Mouse (Mus musculus) T-helper 17 cell (primary cell): ENCODE measurements around the gene Lrrc38.

Experiments
- in situ Hi-C, 2 experiments: fragments of 300-600 bp; cut with MboI, MseI; formaldehyde crosslinking; loops; 1 replicate in 1 of 2; 2 replicates in 1 of 2; pipeline ENCODE4 v1.15.1; 2025; ENCODE audit warnings: high pct_unique_total_duplicates in 2 of 2

Lrrc38 gene

DNA sequence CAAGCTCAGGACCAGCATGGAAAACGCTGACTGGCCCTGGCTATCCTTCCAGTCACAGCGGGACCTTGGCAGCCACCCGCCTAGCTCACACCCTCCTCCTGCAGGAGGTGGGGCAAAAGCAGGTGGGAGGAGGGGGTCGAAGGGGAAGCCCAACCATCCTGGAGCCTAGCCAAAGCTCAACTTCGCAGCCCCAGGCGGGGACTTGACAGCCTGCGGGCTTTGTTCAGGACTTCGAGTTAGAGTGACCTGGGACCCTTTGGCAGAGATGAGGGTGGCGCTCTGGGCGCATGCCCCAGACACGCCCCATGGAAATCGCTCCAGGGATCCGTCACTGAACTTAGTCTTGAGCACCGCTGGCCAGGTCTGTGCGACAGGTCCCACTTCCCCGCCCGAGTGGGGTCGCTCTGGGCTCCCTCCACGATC is at the start of gene Lrrc38:
Gene Lrrc38 (plus strand): TSS at position 274 of the 423 bp plus-strand sequence.
- in situ Hi-C loops = loop anchor here in 1 of 2 experiments (25.0 kb wide), 1 partner anchor 963 kb away; no protein-coding TSS in a partner anchor

DNA sequence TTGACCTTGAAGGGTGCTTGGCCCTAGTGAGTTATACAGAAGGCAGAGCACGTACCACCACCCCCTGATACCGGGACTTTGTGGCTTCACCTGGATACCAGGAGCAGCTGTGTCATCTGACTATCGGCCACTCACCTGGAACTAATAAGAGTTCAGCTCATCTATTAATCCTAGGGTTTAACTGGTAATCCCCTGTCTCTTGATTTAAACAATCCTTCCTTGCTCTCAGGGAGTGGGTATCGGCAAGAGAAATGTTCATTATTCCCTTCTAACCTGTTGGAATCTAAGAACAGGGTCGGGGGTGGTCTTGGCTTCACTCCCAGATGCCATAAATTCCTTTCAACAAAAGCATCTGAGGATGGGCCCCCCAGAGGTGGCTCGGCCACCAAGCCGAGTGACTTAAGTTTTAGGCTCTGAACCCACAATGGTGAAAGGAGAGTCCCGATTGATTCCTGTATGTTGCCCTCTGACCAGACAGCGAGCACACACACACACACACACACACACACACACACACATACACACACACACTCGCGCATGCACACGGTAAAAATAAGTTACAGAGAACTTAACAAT is 49.4 kb upstream of the Lrrc38 start:
- in situ Hi-C loops = no loop called here

DNA sequence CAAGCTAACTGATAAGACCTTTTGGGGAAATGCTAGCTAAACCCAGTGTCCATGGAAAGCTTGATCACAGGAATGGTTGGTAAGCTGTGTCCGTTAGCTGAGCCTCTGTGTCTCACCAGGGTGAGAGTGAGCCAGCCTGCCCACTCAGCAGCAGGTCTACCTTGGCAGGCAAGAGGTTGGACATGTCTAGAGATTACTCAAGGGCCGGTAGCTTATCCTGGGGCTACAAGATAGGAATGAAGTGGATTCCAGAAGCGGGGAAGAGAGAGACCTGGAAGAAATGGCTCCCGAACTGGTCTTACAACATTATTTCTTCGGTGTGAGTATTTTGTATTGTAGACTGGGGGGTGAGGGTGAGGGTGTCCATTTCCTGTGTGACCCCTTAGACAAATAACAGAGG is 48.5 kb upstream of the Lrrc38 start:
- in situ Hi-C loops = no loop called here

DNA sequence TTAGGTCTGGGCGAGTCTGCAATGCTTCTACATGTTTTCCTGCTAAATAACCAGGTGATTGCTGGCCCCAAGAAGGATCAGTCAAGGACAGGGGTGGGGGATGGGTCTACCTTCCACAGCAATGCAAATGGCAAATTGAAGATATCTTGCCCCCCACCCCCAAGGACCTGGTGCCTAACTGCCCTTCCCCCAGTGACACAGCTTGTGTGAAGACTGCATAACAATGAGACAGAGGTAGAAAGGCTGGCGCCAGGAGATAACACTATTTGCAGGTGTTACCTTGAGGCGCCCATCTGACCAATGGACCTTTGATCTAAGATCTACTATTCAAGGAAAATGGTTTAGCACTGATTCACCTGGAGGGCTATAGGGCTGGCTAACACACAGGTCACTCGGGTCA is 47.7 kb upstream of the Lrrc38 start:
- in situ Hi-C loops = no loop called here

DNA sequence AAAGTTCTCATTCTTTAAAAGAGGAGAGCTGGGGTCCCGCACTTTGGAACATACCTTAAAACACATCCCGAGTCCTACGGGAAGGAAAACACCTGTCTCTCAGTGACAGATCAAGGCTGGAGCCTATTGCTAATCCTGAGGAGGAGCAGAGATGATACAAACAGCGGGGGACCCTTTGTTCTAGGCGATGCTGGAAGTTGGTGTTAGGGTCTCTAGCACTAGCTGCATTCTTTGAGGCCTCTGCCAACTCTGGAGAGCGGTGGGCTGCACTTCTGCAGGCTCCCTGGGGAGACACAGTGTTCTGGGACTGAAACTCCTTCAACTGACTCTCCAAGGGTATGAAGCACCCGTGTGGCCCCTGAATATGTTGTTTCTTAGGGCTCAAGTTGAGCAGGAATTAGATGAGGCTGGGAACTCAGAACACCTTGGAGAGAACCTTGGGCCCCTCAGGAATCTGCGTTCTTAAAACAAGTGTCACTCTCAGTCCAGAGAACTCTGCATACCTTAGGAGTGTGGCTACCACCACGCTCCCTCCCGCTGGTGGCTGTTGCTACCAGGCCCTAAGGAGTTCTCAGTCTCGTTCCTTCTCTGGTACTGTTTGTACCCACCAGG is 47.2 kb upstream of the Lrrc38 start:
- in situ Hi-C loops = no loop called here

DNA sequence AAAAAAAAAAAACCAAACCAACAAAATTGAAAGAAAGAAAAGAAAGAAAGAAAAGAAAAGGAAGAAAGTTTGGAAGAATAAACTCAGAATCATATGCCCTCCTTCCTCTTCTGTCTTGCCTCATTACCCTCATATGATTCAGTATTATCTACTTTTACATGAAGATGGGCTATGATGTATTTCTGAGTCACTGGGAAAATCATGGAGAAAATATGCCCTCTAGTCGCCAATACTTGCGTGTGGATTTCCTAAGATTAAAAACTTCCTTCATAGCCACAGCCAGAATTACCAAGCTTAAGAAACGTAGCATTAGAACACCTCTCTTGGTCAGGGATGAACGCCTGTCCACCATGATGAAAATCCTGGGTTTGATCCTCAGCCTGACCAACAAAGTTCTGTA is 44.5 kb upstream of the Lrrc38 start:
- in situ Hi-C loops = no loop called here

DNA sequence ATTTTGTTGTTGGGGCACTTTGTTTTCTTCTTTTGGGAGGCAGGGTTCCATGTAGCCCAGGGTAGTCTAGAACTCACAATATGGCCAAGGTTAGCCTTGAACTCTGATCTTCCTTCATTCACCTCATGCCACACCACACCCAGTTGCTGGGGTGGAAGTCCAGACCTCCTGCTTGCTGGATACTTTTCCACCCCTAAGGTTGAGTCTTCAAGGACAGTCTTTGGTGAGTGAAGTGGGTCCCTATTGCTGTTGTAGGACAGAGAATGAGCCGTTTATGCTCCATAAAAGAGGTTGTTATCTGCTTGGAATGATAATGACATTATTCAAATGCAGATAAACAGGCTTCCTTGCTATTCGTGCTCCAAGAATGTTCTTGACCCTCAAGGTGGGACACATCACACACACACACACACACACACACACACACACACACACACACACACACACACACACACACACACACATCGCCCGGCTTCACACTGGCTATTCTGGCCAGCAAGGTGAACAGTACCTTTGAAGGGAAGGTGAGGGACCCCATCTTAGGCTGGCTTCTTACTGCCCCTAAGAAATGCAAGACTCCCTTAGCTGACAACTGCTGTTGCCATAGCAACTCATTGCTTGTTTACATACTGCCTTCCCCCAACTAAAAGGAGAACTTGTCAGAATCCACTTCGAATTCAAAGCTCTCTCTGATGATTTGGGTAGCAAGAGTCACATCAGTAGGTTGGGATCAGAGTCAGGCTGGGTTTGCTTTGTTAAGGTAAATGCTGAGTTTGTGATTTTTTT is 43.4 kb upstream of the Lrrc38 start:
- in situ Hi-C loops = no loop called here

DNA sequence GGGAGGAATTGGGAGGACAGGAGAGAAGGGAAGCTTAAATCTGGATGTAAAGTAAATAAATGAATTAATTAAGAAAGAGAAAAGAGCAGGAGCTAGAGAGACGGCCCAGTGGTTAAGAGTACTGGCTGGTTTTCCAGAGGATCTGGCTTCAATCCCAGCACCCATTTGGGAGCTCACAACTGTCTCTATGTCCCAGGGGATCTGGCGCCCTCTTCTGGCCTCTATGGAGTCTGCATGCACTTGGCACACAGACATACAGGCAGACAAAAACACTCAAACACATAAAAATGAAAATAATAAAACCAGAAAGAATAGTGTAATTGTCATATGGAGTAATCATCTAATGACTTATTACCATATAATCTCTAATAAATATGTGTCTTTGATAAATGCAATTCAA is 38.2 kb upstream of the Lrrc38 start:
- in situ Hi-C loops = no loop called here

DNA sequence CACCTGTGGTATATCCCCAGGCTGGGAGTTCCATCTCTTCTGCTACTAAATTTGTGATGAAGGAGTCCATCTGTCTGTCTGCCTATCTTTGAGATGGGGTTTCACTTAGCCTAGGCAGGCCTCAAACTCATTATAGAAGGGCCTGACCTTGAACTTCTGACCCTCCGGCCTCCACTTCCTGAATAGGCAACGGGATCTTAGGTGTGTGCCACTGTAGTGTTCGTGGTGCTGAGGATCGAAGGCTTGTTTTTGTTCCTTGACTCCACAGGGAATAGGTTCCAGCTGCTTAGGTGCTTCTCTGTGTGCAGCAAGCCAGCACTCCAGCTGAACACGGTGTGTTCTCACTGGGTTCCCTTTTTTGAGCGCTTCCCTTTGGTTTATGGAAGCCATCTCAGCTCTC is 36.3 kb upstream of the Lrrc38 start:
- in situ Hi-C loops = no loop called here

DNA sequence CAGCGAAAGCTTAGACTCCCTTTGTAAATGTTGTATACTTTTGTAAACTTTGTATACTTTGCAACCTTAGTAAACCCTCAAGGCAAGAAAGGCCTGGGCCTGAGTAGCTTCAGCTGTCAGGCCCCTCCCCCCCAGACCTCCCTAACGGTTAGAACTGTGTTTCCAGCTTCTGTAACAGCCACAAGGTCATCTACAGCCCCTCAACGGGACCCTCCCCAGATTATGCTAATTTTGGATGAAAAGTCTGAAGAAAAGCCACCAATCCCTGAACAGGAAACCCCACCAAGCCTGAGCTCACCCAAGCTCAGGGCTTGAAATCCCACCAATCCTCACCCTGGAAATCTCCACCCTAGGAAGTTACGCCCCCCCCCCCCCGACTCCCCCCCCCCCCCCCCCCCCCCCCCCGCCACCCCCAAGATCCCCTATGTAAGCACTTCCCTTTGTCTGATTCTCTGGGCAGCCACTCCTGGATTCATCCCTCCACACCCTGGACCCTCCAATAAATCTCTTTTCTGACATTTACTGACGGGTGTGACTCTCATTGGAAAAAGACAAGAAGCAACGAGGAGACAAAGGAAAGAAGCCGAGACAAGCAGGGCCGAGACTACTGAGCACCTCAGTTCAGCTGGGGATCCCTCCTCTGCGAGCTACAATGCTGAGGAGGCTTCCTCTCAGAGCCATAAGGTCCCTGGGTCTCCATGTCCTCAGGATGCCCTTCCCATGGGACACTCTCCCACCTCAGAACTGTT is 25.2 kb upstream of the Lrrc38 start:
- in situ Hi-C loops = loop anchor here in 1 of 2 experiments (10.0 kb wide), 1 partner anchor 980 kb away; no protein-coding TSS in a partner anchor

DNA sequence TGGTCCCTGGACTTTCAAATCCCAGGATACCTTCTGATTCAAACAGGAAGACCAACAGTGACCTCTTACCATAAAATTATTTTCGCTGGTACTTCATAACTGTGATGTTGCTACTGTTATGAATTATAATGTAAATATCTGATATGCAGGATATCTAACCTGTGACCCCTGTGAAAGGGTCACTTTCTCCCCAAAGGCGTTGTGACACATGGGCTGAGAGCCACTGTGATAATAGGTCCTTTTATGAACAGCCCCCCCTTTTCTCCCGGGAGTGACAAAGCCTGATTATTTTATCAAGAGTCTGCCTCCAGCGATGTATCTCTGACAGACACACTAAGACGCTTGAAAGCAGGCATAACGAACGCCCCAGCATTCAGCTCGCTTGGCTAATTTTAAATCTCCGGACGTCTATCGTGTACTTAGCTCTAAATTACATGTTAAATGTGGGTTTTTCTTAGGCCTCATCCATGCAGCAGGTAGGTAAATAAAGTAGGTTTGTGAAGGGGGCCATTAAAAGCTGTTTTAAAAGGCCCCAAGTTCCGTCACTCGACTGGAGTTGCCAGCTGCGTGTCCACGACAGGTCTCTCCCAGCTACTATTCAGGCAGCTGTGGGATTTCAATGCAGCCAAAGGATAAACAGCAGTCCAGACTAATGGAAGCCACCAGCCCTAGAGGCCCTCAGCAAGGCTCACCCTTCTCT is 24.5 kb upstream of the Lrrc38 start:
- in situ Hi-C loops = loop anchor here (10.0 to 25.0 kb wide), 2 partner anchors 980 to 987 kb away; no protein-coding TSS in a partner anchor

DNA sequence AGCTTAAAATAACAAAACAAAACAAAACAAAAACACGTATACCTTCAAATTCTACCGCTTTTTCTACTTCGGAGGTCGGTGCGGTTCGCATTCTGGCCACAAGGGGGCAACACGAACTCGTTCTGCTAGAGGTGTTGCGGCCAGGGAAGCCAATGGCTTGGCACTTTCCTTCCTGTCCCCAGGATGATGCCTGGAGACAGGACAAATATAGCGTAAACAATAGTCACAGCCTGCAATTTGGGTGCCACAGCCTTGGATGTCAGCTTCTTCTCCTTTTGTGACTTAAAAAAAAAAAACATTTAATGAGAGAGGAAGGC is 24.0 kb upstream of the Lrrc38 start:
- in situ Hi-C loops = loop anchor here (10.0 to 25.0 kb wide), 2 partner anchors 979 to 987 kb away; no protein-coding TSS in a partner anchor

DNA sequence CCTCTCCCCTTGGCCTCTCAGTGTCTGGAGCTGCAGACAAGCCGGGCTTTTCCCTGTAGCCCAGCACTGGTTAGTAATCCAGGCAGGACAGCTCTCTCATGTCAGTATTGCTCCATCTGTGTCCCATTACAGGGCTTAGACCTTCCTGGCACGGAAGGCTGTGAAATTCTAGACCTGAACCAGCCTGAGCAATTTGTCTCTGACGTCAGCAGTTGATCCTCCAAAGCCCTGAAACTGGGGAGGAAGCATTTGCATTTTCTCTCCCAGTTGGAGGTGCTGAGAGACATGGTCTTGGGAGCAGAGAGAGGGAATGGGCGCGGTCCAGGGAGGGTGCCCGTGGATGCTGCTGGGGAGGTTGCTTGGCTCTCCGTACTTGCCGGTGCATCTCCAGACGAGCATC is 19.0 kb upstream of the Lrrc38 start:
- in situ Hi-C loops = loop anchor here in 1 of 2 experiments (25.0 kb wide), 1 partner anchor 982 kb away; no protein-coding TSS in a partner anchor

DNA sequence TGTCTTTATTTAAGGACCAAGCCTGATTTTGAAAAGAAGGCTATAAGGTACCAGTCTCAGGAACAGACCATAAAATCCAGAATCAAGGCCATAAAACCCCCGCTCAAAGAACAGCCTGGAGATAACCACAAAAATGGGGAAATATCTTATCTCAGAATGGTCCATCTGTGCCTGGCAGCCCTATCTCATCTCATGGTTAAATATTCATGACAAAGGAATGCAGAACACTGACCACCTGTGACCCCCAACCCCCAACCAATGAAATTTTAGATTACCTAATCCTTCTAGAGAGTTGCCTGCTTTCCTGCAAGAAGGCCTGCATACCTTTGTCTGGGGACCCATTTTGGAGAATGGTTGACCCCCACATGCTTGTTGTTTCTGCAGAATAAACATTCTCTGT is 17.8 kb upstream of the Lrrc38 start:
- in situ Hi-C loops = loop anchor here in 1 of 2 experiments (25.0 kb wide), 1 partner anchor 981 kb away; no protein-coding TSS in a partner anchor

DNA sequence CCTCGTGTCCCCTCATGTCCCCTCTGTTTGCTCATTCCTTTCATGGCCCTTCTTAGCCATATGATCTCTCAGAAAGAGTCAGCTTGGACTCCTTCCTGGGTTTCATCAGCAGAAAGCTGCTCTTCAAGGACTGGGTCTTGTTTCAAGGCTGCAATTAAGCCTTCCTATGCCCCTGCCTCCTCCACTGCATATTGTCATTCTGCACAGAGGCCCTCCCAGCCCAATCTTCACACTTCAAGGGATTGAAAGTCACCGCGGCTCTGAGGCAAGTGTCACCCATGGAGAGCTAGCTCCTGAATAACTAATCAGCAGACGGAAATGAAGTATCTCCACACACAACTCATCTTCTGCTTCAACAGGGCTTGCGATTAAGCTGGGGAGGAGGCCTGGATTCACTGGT is 15.4 kb upstream of the Lrrc38 start:
- in situ Hi-C loops = loop anchor here in 1 of 2 experiments (25.0 kb wide), 1 partner anchor 978 kb away; no protein-coding TSS in a partner anchor

DNA sequence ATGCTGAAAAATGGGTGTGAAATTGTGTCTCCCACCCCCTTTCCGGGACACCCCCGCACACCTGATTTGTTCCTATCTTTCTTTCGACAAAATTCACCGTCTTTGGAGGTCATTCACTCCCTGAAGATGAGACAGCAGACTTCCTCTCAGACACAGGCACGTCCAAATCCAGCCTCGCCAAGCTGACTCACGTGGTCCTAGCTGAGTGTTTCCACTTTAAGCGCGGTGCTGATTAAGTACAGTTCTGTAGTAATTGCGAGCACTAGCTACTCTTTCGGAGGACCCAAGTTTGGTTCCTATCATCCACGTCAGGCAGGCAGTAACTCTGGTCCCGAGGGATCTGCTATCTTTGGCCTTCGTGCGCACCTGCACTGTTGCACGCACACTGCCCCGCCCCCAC is 14.6 kb upstream of the Lrrc38 start:
- in situ Hi-C loops = loop anchor here in 1 of 2 experiments (25.0 kb wide), 1 partner anchor 977 kb away; no protein-coding TSS in a partner anchor

DNA sequence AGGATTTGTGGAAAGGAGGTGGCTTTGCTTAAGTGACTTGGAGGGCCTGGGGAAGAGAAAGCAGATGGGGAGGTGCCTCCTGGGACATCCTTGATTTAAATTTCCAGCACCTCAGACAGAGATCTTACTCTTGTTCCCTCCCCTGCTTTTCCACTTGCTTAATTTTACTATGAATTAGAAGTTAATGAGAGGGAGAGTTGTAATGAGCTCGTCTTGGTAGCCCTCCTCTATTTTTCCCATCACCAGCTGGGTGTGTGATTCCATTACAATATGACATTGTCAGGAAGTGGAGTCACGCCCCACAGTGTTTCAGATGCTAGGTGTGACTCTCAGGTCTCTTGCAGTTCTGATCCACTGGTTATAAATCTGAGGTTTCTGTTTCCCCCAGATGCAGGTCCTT is 13.5 kb upstream of the Lrrc38 start:
- in situ Hi-C loops = loop anchor here in 1 of 2 experiments (25.0 kb wide), 1 partner anchor 976 kb away; no protein-coding TSS in a partner anchor

DNA sequence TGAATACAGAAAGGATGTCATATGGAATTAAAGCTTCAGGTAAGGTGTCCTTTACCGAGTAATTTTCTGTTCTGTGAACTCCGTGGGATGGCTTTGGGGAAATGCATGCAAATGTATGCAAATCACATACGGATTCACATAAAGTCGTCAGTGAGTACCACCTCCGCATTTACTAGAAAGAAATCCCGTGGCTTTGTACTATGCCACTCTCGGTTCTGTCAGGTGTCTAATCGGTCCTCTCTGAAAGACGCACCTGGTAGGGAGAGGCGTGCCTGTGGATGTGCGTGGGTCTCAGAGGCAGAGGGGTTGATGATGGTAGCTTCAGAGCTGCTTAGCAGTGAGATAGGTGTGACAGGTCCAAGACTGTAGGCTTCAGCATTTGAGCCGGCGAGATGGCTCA is 9.7 kb upstream of the Lrrc38 start:
- in situ Hi-C loops = loop anchor here in 1 of 2 experiments (25.0 kb wide), 1 partner anchor 972 kb away; no protein-coding TSS in a partner anchor

DNA sequence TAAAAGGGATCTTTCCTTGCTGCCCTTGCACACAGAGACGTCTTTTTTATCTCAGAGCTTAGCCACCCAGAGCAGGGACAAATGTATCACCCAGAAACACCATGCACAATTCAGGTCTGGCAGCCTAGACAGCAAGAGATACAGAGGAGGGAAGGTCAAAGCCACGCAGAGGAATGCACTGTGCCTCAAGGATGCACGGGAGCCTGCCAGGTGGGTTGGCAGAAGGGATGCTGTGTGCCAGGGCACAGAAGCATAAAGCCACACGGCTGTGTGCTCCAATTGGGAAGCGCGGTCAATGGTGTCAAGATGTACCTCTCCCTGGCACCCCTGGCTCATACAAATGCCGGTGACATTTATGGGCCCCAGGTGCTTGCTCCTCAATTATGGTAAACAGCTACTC is 8.1 kb upstream of the Lrrc38 start:
- in situ Hi-C loops = loop anchor here in 1 of 2 experiments (25.0 kb wide), 1 partner anchor 971 kb away; no protein-coding TSS in a partner anchor

DNA sequence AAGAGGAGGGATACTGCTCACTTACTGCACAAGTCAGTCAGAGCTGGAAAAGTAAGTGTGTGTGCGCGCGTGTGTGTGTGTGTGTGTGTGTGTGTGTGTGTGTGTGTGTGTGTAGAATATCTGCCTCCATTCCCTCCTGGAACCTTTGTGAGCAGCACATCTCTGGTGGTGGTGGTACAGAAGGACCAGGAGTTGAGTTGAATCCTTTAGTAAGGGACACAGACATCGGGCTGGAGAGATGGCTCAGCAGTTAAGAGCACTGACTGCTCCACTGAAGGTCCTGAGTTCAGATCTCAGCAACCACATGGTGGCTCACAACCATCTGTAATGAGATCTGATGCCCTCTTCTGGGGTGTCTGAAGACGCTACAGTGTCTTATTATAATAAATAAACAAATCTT is 4.1 kb upstream of the Lrrc38 start:
- in situ Hi-C loops = loop anchor here in 1 of 2 experiments (25.0 kb wide), 1 partner anchor 967 kb away; no protein-coding TSS in a partner anchor

DNA sequence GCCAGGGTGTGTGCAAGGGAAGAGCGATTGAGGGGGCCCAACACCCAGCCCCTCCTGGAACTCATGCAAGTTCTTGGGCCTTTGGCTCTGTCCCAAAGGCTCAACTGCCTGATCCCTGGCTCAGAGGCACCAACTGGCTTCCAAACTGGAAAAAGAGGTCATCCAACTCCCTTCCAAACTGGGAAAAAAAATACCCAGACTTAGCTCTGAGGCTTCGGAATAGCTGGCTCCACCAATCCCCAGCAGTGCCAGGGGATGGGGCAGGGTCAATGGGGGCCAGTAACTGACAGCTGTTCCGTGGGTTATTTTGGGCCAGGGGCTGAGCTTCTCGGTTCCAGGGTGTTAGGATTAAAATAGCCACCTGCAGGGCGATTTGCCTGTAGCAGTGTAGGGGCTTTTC is 879 bp upstream of the Lrrc38 start:
- in situ Hi-C loops = loop anchor here in 1 of 2 experiments (25.0 kb wide), 1 partner anchor 964 kb away; no protein-coding TSS in a partner anchor
